Mouse (Mus musculus): ENCODE measurements around the gene Pcsk2. TPM values are rescaled to one million over a fixed set of nuclear protein-coding genes. Genes with fewer than 3 reads are reported as not detected.

The Pcsk2 gene
- polyA plus RNA-seq, 1 experiment = 0.25 TPM

DNA sequence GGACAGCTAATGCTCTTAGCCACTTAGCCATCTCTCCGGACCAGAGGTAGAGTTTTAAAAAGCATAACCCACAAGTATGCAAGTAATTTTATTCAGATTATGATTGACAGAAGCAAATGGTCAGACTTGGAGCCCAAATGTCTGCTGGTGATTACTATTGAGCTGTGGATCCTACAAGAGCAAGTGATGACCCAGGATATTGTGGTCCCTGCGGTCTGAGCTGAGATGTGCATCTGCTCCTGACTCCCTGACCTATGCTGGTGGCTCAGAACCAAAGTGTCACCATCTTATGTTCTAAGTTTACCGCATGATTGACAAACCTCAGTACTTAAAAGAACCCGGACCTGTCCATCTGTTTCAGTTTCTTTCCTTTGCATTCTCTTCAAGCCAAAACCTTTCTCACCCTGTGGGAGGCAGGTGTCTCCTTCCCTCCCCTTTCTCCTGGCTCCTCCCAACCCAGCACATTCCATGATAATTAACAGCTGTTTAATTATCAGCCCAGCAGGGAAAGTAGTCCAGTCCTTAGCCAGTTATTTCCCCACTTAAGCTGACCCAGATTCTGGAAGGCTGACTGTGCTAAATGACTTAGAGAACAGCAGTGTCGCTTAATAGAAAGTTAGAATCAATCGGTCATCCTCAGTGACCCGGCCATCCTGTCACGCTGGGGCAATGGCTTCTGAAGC lies 136.1 kb downstream of the Pcsk2 start:
- WGBS = 67% methylated on average over 8 of the region's 8 CpGs
- TF ChIP-seq POLR2A (IDR thresholded peaks at IDR 0.05; ENCODE audit: borderline replicate concordance, extremely low read depth, low read depth, low read length) (no peak), CTCF (IDR thresholded peaks at IDR 0.05; ENCODE audit: insufficient read depth, low read length) (no peak)
- no peak overlapping the region for H3K4me3 ChIP-seq (replicated peaks; ENCODE audit: extremely low read depth, low read depth, low read length)
- H3K4me1 ChIP-seq (ENCODE audit: control insufficient read depth, insufficient read depth, low read length) = no peaks in the 10 kb centered on the region
- no peak for DNase-seq

DNA sequence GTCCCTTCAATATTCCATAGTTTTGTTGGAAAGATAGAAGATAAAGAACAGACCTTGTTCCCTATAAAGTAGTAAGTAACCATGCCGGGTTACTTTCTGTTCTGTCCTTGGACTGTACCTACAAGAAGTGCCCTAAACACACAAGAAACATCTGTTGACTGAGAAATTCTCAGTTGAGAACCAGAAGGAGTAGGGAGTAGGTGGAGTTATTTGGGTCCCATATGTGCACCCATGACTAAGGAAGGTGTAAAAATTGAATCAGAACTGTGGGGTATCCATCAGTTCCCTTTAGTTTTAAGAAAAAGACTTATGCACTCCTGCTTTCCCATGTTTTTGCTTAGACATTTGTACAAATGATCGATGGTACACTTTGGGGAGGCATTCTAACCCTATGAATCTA lies 137.6 kb downstream of the Pcsk2 start:
- TF ChIP-seq POLR2A (IDR thresholded peaks at IDR 0.05; ENCODE audit: borderline replicate concordance, extremely low read depth, low read depth, low read length) (no peak), CTCF (IDR thresholded peaks at IDR 0.05; ENCODE audit: insufficient read depth, low read length) (no peak)
- Histone ChIP-seq H3K4me1 (ENCODE audit: control insufficient read depth, insufficient read depth, low read length) (no peaks in the 10 kb centered on the region), H3K4me3 (replicated peaks; ENCODE audit: extremely low read depth, low read depth, low read length) (no peak overlapping the region)
- 89% methylated on average over 2 of the region's 2 CpGs for WGBS
- no peak for DNase-seq

DNA sequence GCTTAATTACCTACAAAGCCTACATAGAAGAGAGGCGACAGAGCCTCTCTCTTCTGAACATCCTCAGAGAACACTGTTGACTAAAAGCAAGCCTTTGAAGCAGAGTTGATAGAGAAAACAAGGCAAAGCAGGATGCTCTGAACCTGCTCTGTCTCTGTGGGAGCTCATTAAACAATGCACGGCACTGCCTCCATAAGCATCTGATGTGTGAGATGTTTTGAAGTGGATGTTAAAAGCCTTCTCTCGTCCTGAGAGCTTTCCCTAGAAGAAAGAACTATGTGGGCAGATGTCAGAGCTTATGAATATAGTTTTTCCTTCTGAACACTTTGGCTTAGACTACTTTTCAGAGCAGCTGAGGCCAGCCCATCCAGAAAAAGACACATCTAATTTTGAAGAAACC lies 145.3 kb downstream of the Pcsk2 start:
- H3K4me3 ChIP-seq (replicated peaks; ENCODE audit: extremely low read depth, low read depth, low read length) = no peak overlapping the region
- no peak for DNase-seq
- TF ChIP-seq CTCF (IDR thresholded peaks at IDR 0.05; ENCODE audit: insufficient read depth, low read length) (no peak), POLR2A (IDR thresholded peaks at IDR 0.05; ENCODE audit: borderline replicate concordance, extremely low read depth, low read depth, low read length) (no peak)
- WGBS = 48% methylated on average over 3 of the region's 3 CpGs
- no peaks in the 10 kb centered on the region for H3K4me1 ChIP-seq (ENCODE audit: control insufficient read depth, insufficient read depth, low read length)

- no peak for DNase-seq
- TF ChIP-seq CTCF (IDR thresholded peaks at IDR 0.05; ENCODE audit: insufficient read depth, low read length) = no peak
- TF ChIP-seq POLR2A (IDR thresholded peaks at IDR 0.05; ENCODE audit: borderline replicate concordance, extremely low read depth, low read depth, low read length) = no peak
- WGBS = 67% methylated on average over 14 of the region's 14 CpGs
- H3K4me3 ChIP-seq (replicated peaks; ENCODE audit: extremely low read depth, low read depth, low read length) = no peak overlapping the region
- no peaks in the 10 kb centered on the region for H3K4me1 ChIP-seq (ENCODE audit: control insufficient read depth, insufficient read depth, low read length)
Measured at GRCm38 (mm10) chr2:143696026-143696557, 150.1 kb downstream of the Pcsk2 start.

DNA sequence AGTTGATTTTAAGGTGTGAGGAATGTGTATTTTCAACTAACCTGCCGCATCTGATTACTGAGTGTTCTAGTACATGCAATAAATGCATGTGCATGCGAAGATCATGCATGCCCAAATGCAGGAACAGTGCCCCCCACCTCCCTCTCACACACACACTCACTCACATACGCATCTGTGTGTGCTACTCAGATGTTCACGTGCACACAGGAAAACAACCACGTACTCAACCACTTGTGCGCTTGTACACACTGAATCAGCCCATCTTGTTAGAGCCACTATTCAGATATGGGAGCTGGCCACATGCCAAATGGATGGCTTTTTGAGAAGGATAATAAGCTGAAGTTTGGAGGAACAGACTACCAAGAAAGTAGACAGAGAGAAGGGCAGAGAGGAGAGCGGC lies 150.7 kb downstream of the Pcsk2 start:
- TF ChIP-seq CTCF (IDR thresholded peaks at IDR 0.05; ENCODE audit: insufficient read depth, low read length) (no peak), POLR2A (IDR thresholded peaks at IDR 0.05; ENCODE audit: borderline replicate concordance, extremely low read depth, low read depth, low read length) (no peak)
- no peak for DNase-seq
- 82% methylated on average over 7 of the region's 7 CpGs for WGBS
- no peaks in the 10 kb centered on the region for H3K4me1 ChIP-seq (ENCODE audit: control insufficient read depth, insufficient read depth, low read length)
- H3K4me3 ChIP-seq (replicated peaks; ENCODE audit: extremely low read depth, low read depth, low read length) = no peak overlapping the region

DNA sequence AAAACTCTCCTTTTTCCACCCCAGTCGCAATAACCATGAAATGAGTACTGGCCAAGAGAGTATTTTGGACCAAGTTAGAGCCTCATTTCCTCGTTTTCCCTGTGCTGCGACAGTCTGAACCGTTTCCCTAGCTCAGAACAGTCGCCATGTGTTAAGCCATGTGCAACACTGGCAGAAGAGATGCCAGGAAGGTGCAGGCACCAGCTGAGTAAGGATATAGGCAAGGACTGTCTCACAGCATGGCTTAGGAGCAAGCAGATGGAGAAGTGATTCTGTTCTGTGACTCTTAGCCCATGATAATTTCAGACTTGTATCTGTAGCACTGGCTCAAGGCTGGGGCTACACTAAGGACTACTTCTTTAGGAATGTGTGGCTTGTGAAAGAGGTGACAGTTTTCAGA lies 155.2 kb downstream of the Pcsk2 start:
- Histone ChIP-seq H3K4me1 (ENCODE audit: control insufficient read depth, insufficient read depth, low read length) (no peaks in the 10 kb centered on the region), H3K4me3 (replicated peaks; ENCODE audit: extremely low read depth, low read depth, low read length) (no peak overlapping the region)
- WGBS = 72% methylated on average over 5 of the region's 5 CpGs
- no peak for DNase-seq
- TF ChIP-seq POLR2A (IDR thresholded peaks at IDR 0.05; ENCODE audit: borderline replicate concordance, extremely low read depth, low read depth, low read length) (no peak), CTCF (IDR thresholded peaks at IDR 0.05; ENCODE audit: insufficient read depth, low read length) (no peak)

- DNase-seq = no peak
- Histone ChIP-seq H3K4me3 (replicated peaks; ENCODE audit: extremely low read depth, low read depth, low read length) (no peak overlapping the region), H3K4me1 (ENCODE audit: control insufficient read depth, insufficient read depth, low read length) (no peaks in the 10 kb centered on the region)
- TF ChIP-seq POLR2A (IDR thresholded peaks at IDR 0.05; ENCODE audit: borderline replicate concordance, extremely low read depth, low read depth, low read length) = no peak
- TF ChIP-seq CTCF (IDR thresholded peaks at IDR 0.05; ENCODE audit: insufficient read depth, low read length) = no peak
- WGBS = 83% methylated on average over 3 of the region's 3 CpGs
Measured at GRCm38 (mm10) chr2:143702931-143703344, 157.0 kb downstream of the Pcsk2 start.

DNA sequence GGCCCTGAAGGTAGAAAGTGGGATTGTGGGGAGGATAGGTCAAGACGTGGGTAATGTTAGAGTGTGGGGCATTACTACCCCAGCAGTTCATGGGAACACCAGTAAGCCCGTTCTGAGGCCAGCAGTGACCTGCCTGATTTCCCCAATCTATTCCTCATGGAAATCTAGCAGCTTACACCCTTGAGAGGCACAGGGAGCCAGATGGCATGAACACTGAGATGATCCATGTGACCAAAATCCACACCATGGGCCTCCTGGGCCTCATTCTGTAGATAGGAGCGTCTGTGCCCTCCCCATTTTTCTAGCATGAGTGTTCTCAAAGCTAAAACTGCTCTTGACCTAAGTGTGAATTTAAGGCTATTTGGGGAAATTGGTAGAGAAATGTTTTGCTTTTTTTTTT lies 162.2 kb downstream of the Pcsk2 start:
- no peaks in the 10 kb centered on the region for H3K4me1 ChIP-seq (ENCODE audit: control insufficient read depth, insufficient read depth, low read length)
- TF ChIP-seq POLR2A (IDR thresholded peaks at IDR 0.05; ENCODE audit: borderline replicate concordance, extremely low read depth, low read depth, low read length) (no peak), CTCF (IDR thresholded peaks at IDR 0.05; ENCODE audit: insufficient read depth, low read length) (no peak)
- WGBS = 71% methylated on average over 3 of the region's 3 CpGs
- no peak for DNase-seq
- no peak overlapping the region for H3K4me3 ChIP-seq (replicated peaks; ENCODE audit: extremely low read depth, low read depth, low read length)

DNA sequence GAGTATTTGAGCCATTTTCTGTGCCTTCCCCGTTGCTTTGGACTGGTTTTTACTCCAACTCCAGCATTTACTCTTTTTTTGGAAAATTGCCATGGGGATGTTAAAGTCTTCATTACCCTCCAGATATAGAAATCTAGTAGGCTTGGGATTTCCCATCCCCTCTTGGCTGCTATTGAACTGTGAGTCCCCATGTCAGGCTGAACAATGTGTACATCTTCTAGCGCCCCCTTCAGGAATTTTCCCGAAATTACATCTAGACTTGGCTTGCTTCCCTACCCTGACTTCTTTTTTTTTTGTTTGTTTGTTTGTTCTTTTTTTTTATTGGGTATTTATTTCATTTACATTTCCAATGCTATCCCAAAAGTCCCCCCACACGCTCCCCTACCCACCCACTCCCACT lies 163.3 kb downstream of the Pcsk2 start:
- DNase-seq = no peak
- Histone ChIP-seq H3K4me1 (ENCODE audit: control insufficient read depth, insufficient read depth, low read length) (no peaks in the 10 kb centered on the region), H3K4me3 (replicated peaks; ENCODE audit: extremely low read depth, low read depth, low read length) (no peak overlapping the region)
- no peak for TF ChIP-seq POLR2A (IDR thresholded peaks at IDR 0.05; ENCODE audit: borderline replicate concordance, extremely low read depth, low read depth, low read length)
- no peak for TF ChIP-seq CTCF (IDR thresholded peaks at IDR 0.05; ENCODE audit: insufficient read depth, low read length)
- 11% methylated on average over 4 of the region's 4 CpGs for WGBS

- TF ChIP-seq CTCF (IDR thresholded peaks at IDR 0.05; ENCODE audit: insufficient read depth, low read length) (no peak), POLR2A (IDR thresholded peaks at IDR 0.05; ENCODE audit: borderline replicate concordance, extremely low read depth, low read depth, low read length) (no peak)
- no peak overlapping the region for H3K4me3 ChIP-seq (replicated peaks; ENCODE audit: extremely low read depth, low read depth, low read length)
- WGBS = 76% methylated on average over 2 of the region's 2 CpGs
- no peak for DNase-seq
- no peaks in the 10 kb centered on the region for H3K4me1 ChIP-seq (ENCODE audit: control insufficient read depth, insufficient read depth, low read length)
Measured at GRCm38 (mm10) chr2:143709979-143710378, 164.0 kb downstream of the Pcsk2 start.

Data from lung, adult 2 months (tissue).